Mouse (Mus musculus) ES-Bruce4 (cell line): ENCODE data around the gene Moap1.

Source experiments
- CTCF ChIP-seq: IDR thresholded peaks from one replicate; pipeline ENCODE4 v1.8.1; 2011; ENCODE audit warnings: low read depth, low read length
- POLR2A ChIP-seq: IDR thresholded peaks from one replicate; pipeline ENCODE4 v1.8.1; 2011; ENCODE audit warnings: low read length; ENCODE audit not compliant: insufficient read depth

GRCm38 (mm10) chr12:102695369-102696239 is 47.9 kb downstream of the Moap1 start:
- TF ChIP-seq CTCF = no peak
- TF ChIP-seq POLR2A = no peak
